Mouse (Mus musculus): ENCODE measurements at regions not wholly inside any gene's neighbourhood (a gene's known extent, or its start where the extent isn't known, plus 50 kb on each side); places are given as distances from the start of the nearest gene placed in this dataset.

DNA sequence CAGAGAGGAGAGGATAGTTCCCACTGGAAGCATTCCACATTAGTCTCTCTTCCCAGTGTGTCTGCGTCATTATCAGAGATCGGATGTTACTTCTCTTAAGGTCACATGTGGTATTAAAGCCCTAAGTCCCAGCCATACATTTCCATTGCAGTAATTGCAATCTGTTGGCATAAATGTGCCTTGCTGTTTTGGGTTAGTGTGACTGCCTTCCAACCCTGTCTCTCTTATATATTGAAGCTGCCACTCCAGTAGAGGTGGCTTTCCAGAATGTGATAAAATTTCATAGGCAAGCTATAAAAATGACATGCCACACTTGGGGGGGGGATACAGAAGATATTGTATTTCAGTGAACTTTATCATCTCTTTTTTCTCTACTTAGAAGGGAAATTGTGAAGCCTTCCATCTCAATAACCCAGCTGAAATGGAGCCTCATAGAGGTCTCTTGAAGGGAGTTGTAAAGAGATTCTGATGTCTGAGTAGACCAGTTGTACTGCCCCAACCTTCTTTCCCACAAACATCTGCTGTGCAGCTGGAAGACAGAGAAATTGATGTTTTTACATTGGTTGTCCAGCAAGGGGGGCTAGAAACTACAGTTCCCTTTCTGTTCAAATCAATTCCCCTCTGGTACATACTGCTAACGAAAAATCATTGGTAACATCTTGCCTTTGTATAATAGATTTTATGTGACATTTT, 603.9 kb upstream of the Fam92a start:
- TF ChIP-seq GATA1 (IDR thresholded peaks at IDR 0.05; ENCODE audit: borderline replicate concordance, low read length) (no peak), FLI1 (IDR thresholded peaks at IDR 0.05; ENCODE audit: low read length) (no peak)

Data from megakaryocyte, embryonic 14.5 days (primary cell).